Mouse (Mus musculus) layer of hippocampus, adult 9-10 months (tissue): ENCODE results near the gene Rasa4.
"Not testable (repeated sequence)": the region's sequence is repeated elsewhere in the genome, so short reads cannot be mapped to it uniquely, and the experiment has no call there.

ENCODE experiments used
- DNase-seq: peaks from one replicate; pipeline ENCODE4 v3.0.0; 2022; ENCODE audit warnings: low spot score

The Rasa4 gene

DNA sequence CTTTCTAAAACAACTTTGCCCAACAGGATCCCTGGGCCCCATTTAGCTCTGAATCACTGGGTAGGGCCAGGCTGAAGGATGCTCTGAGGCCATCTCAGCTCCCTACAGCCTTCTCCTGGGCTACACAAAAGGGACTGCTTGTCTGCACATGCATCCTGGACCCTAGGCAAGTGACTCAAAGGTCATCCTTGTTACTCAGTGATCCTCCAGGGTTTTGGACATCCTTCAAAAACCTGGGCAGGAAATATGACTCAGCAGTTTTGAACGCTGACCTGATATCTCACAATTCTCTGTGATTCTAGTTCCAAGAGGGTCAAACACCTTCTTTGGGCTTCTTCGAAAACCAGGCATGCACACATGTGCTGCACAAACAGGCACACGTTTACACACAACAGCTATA, 25.3 kb downstream of the Rasa4 start:
- DNase-seq, result no peak

DNA sequence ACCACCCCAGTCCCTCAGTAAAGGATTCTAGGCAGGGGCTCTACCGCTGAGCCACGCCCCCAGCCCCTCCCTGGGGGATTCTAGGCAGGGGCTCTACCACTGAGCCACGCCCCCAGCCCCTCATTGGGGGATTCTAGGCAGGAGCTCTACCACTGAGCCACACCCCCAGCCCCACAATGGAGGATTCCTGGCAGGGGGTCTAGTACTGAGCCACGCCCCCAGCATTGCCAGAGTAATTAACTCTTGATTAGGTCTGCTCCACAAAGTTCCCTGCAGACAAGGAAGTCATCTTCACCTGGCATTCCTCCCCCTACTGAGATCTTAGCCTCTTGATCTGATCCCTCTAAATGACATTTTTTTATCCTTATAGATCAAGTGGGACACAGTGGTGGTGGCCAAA, 29.8 kb downstream of the Rasa4 start:
- DNase-seq, result not testable (repeated sequence)

- peak; percentile 91 for DNase-seq
Measured at GRCm38 (mm10) chr5:136115891-136116783, 32.4 kb downstream of the Rasa4 start, which contains the start of gene Polr2j. TSS of gene Polr2j (plus strand) at chr5:136116631.

GRCm38 (mm10) chr5:136116784-136117112, 33.0 kb downstream of the Rasa4 start:
- DNase-seq, result no peak

DNA sequence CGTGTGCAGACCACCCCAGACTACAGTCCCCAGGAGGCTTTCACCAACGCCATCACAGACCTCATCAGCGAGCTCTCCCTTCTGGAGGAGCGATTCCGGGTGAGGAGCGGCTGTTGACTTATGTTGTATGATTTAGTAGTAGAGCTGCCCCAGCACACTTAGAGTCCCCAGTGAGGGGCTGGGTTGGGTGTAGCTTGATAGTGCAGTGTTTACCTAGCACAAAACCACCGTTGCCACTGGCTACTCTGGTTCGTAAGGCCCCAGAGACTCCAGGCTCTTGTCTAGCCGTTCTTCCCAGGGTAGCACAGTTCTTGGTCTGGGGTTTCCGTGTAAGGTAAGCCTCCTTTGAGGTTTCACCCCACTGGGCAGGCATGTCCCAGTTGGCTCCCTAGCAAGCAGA, 38.4 kb downstream of the Rasa4 start:
- DNase-seq, result no peak

GRCm38 (mm10) chr5:136135571-136136291, 52.0 kb downstream of the Rasa4 start, which contains the start of the genes Lrwd1 and Alkbh4:
TSS of gene Lrwd1 (minus strand) at chr5:136136074.
TSS of gene Alkbh4 (plus strand) at chr5:136136146.
- DNase-seq, result peak; percentile 79

- no peak for DNase-seq
Measured at GRCm38 (mm10) chr5:136136292-136136990, 52.7 kb downstream of the Rasa4 start.

DNA sequence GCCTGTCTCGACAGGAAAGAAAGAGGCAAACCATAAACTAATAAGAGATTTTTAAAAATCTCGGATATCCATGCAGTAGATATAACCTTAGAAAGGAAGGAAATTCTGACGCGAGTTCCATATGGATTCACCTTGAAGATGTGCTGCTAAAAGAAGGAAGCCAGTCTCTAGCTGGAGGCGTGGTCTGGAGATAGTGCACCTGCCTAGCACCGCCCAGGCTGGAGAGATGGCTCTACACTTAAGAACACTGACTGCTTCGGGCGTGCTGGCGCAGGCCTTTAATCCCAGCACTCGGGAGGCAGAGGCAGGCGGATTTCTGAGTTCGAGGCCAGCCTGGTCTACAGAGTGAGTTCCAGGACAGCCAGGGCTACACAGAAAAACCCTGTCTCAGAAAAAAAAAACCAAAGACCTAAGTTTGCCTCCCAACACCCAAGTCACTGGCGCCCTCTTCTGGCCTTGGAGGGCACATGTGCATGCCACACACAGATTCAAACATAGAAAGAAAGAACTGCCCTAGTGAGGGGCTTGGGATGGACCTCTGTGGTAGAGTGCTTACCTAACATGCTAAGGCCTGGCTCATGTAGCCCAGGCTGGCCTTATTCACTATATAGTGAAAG, 54.0 kb downstream of the Rasa4 start:
- no peak for DNase-seq

DNA sequence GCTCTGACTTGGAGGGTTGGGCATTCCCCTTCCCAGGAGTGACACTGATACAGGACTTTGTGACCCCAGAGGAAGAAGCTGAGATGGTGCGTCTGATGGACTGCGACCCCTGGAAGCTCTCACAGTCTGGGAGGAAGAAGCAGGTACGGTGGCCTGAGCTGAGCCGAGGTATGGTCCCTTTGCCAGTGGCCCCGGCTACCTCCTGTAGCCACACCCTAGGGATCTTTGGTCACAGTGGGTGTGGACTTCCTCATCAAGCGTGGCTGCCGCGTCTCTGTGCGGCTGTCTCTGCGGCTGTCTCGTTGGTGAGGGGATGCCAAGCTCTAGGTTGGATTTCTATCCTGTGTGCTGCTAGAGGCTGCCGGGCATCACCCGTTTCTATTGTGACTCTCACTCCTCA, 55.7 kb downstream of the Rasa4 start:
- DNase-seq, result no peak

DNA sequence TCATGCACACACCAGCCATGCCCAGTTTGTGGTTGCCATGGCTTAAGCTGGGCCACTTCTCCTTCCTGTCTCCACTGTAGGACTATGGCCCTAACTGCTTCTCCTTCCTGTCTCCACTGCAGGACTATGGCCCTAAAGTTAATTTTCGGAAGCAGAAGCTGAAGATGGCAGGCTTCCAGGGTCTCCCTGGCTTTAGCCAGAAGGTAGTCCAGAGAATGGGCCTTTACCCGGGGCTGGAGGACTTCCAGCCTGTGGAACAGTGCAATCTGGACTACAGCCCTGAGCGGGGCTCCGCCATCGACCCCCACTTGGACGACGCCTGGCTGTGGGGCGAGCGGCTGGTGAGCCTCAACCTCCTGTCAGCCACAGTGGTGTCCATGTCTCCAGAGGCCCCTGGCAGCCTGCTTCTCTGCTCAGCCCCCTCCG, 56.4 kb downstream of the Rasa4 start:
- DNase-seq, result no peak

DNA sequence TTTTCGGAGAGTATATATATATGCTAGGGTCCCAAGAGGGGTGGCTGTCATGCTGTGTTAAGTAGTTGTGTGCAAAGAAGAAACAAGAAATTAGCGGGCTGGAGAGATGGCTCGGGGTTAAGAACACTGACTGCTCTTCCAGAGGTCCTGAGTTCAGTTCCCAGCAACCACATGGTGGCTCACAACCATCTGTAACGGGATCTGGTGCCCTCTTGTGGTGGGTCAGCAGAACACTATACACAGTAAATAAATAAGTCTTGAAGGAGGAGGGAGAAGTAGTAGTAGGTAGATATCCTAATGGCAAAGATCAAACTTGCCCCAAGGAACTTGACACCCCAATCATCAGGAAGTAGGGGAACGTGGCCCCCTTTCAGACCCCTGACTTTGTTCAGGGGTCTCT, 59.0 kb downstream of the Rasa4 start:
- DNase-seq, result no peak

DNA sequence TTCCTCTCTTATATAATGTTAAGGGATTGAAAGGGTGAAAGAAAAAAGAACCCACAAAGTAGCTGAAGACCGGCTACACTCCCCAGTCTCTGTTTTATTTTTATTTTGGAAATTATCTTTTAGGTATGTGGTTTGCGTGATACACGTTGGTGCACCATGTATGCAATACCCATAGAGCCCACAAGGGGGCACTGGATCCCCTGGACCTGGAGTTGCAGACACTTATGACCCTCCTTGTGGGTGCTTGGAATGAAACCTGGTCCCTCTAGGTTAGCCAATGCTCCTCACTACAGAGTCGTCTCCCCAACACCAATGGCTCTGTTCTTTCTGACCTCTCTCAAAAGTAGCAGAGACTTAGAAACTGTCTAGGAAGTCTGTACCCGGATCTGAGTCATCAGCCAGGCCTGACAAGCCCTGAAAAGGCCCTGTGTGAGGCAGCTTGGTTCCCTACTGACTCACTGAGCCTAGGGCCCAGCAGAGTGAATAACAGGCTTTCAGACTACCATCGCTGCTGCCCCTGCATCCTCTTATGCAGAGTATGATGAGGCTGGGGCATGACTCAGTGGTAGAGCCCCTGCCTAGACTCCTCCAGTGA, 59.5 kb downstream of the Rasa4 start:
- DNase-seq, result no peak

DNA sequence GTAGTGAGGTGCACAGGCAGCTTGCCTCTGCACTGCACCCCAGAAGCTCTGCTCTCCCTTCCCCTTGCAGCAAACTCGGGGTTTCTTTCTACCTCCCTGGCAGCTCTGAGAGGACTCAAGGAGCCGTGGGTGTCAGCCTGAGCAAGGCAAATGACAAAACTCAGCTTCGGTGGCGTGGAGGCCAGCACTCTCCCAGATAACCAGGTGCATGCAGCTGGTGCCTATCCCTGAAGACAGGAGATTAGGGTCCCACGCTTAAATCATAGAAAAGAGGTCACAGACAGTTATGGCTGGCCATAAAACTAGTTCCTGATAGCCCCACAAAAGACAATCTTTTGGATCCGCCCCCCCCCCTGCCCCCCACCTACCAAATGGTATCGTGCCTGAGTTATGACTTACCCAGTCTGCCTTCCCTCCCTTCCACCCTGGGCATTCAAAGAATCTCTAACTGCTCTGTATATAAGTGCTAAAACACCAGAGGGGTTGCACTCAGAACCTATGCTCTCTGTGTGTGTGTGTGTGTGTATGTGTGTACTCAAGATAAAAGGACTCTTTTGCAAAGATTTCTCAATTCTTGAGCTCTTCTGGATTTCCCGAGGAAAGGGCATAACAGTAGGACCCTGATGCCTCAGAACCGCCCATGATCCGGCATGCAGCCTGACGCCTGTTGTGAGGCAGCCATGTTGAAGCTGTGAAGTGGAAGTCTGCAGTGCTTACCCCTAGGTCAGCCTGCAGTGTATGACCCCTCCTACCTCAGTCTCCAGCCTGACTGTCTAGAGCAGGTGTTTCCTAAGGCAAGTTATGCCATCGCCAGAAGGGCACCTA, 61.1 kb downstream of the Rasa4 start:
- no peak for DNase-seq

GRCm38 (mm10) chr5:136146936-136147335, 63.2 kb downstream of the Rasa4 start:
- no peak for DNase-seq

- no peak for DNase-seq
Measured at GRCm38 (mm10) chr5:136147704-136148103, 64.0 kb downstream of the Rasa4 start.

GRCm38 (mm10) chr5:136149134-136149576, 65.4 kb downstream of the Rasa4 start:
- not testable (repeated sequence) for DNase-seq

DNA sequence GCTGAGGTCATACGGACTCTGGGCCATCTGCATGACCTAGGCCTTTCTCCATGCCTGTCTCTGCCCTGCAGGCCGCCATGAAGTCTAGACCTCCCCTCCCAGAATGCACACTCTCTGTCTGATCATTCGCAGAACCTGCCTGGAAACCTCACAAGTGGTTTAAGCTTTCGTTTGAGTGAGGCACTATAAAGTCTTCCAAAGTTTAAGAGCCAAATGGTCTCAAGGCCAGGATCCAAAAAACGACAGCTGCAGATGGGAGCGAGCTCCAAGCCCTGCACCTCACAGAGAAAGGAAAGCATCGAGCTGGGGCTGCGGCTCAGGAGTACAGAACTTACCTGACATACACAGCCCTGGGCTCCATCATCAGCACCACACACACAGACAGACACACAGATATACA, 68.6 kb downstream of the Rasa4 start:
- no peak for DNase-seq

DNA sequence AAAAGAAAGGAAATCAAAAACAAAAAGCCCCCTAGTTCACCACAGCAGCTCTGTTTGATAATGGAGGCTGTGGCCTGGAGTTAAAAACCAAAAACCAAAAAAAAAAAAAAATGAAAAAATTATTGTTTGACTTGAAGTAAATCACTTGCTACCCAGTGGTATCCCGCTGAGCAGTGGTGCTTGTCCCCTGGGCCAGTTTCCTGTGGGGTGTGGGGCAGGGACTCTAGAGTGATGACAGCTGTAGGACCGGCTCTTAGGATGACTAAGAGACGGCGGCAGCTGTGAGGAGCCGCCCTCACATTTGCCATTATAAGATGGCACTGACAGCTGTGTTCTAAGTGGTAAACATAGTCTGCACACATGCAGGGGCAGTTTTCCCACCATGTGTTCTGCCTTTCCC, 71.7 kb downstream of the Rasa4 start:
- DNase-seq, result no peak

DNA sequence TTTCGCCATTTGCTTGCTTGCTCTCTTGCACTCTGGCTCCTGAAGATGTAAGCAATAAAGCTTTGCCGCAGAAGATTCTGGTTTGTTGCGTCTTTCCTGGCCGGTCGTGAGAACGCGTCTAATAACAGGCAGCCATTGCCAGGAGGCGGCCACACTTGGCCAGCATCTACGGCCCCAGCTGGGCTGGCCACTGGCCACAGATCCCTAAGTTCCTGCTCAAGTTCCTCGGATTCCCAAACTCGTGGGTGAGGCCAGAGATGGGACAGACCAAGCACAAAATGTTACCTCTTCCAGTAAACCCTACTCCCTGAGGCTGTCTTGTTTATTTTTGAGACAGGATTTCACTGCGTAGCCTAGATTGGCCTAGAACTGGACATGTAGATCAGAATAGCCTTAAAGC, 76.4 kb downstream of the Rasa4 start:
- not testable (repeated sequence) for DNase-seq
